Mouse (Mus musculus): ENCODE results near the gene Ntng2. TPM values are rescaled to one million over a fixed set of nuclear protein-coding genes. Genes with fewer than 3 reads are reported as not detected.
A peak's percentile ranks its signal among the peaks of the same experiment; 100 is the strongest.

Ntng2 gene
- polyA plus RNA-seq, 2 experiments from 2014 or later, result 3.8 to 5.7 TPM

DNA sequence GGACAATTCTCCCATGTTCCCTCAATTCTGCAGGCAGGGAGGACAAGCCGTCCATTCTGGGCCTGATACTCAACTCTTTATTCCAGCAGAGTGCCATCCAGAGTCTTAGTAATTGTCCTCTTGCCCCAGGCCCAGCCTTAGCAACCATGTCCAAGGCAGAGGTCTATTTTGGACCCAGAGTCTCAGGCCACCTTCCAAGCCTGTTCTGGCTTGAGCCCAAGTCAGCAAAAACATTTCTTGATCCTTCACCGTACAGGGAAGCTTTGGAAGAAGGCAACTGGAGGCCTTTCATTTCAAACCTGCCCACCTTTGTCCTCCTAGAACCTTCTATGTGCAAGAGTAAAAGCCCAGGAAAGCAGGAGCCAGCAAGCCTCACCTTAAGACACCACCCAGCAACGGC lies 17.8 kb downstream of the Ntng2 start:
- ATAC-seq, result no peak

DNA sequence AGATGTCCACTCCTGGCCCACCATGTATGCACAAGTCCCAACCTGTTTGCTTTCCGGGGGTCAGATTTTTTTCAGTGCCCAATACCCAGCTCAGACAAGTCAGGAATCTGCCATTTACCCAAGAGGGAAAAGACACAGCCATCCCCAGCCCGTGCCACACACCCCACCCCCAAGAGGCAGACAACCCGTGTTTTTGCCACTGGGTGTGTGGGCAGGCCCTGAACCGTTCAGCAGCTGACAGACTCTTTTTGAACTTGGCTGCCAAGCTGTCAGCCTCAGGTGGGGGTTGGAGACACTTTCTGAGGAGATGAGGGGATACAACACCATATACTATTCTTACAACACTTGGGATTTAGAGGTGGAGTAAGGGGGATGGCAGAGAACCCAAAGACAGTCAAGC lies 18.8 kb downstream of the Ntng2 start:
- no peak for ATAC-seq

DNA sequence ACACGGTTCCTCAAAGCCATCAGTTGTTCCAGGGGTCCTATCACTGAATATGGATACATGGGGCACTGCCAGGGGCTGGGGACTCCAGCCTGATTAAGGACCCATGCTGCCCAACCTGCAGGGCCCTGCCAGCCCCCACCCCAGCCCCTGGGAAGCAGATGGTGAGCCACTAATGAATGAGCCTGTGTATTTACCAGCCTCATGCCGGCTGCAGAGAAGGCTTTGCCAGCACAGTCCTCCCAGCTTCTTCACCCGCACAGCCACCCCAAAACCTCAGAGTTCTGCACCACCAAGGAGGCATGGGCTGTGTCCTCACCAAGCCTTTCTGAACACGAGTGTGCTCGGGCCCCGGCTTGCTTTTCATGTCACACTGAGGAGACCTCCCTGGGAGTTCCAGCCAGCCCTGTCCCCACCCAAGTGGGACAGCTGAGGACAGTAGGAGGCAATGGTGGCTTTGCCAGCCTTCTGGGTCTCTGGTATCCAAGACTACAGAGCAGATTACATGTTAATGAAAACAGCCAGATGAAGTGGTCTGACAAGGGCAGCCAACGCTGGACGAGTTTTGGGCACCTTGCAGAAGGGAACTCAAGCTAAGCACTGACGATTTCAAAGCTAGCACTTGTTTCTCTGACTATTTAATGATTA lies 22.5 kb downstream of the Ntng2 start:
- ATAC-seq, result no peak

DNA sequence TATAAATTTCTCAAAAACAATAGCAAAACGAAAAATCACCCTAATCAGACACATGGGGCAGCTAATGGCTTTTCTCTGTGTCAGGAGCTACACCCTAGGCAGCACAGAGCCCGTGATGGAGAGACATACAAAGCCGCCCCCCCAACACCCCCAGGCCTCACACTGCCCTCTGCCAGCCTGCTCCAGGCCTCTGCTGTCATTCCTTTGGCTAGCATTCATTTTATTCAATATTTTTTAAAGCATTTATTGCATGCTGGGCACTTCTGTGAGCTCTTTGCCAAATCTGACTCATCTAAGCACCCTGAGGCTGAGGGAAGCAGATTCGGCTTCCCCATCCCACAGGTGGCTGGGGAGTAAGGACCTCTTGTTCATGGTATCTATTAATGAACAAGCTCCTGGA lies 26.1 kb downstream of the Ntng2 start:
- ATAC-seq, result no peak

DNA sequence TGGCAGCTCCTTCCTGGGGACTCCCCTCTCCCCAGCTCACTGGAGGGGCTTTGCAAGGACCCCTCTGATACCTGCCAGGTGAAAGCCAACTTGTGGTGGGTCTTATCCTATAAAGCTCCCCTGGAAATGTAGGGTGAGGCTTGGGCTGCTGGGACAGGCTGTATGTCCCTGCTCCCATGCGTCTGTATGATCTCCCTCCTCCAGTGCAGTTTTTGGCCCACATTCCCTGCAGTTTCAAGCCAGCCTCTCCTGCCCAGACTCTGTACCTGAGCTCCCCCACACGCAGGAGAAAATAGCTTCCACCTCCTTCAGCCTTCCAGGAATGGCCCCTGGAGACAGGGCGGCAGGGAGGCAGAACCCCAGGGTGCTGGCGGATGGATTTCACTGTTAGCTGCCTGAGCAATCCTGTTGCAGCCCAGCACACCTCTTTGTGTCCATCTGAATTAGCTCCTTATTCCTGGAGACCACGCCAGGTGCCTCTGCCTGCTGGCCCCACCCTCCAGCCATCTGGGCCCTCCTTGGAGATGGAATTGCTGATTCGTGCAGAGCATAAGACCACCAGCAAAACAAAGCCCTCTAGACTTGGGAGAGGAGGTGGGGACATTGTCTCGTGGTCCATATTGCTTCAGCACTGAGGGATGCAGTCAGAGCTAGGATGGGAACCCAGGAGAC lies 29.1 kb downstream of the Ntng2 start:
- ATAC-seq, result no peak

DNA sequence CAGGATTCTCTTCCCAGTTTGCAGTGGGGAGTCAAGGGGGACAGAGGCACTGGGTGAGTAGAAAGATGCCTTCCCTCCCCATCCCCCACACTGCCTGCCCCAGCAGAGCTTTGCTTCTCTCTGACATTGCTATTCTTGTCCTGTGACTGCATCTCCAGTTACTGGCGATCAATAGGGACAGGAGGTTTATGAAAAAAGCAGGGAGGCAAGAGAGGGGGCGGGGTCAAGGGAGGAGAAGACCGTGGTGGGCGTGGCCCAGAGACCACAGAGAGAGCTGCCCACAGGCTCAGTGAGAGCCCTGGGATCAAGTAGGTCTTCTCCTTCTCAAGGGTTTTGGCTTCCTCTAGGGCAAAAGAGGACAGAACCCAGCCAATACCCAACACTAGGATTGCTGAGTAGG lies 30.5 kb downstream of the Ntng2 start:
- ATAC-seq, result no peak

DNA sequence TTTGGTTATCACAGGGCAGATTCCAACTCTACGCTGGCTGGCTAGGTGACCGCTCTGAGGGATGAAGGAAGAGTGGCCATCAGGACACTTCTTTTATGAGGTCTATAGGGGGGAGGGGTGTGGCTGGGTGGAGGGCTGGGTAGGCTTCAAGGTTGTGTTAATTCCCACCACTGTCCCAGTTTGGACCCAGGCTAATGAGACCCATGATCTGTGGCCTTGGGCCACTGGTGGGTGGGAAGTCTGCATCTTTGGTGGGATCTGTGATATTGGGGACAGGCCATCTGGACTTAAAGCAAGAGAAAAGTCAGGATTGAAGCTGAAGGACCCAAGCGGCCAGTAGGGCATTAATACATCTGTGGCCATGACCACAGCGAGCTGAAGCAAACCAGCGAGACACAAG lies 34.0 kb downstream of the Ntng2 start:
- no peak for ATAC-seq

DNA sequence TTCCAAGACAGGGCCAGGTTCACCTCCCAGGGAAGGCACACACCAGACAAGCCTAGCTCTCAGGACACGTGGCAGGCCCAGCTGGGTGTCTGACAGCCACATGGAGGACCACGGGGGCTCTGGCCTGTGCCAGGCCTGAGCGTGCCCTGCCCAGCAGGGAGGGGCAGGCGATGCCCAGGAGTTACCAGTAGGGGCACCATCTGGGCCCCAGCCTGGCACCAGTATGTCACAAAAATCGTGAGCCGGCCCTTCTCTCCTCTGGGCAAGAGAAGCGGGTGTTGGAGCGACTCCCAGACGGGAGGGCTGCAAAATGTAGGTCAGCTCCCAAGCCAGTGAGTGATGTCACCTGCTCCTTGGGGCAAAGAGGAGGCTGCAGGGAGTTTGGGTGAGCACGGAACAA lies 34.9 kb downstream of the Ntng2 start:
- ATAC-seq, result no peak

DNA sequence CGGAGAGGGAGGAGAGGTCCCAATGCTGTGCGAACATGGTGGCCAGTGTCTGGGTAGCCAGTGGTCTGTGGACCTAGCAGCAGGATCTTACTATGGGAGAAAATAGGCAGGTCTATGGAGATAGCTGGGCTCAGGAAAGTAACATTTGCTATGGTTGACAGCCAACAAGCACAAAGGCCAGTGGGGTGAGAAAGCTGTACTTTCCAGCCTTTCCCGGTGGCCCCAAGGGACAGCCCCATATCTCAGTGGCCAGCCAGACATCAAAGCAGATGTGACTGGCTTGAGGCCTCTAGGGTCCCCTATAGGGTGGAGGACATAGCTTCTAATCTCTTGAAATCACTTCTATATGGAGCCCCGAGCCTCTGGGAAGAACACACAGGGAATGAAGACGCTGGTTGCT lies 35.8 kb downstream of the Ntng2 start:
- no peak for ATAC-seq

DNA sequence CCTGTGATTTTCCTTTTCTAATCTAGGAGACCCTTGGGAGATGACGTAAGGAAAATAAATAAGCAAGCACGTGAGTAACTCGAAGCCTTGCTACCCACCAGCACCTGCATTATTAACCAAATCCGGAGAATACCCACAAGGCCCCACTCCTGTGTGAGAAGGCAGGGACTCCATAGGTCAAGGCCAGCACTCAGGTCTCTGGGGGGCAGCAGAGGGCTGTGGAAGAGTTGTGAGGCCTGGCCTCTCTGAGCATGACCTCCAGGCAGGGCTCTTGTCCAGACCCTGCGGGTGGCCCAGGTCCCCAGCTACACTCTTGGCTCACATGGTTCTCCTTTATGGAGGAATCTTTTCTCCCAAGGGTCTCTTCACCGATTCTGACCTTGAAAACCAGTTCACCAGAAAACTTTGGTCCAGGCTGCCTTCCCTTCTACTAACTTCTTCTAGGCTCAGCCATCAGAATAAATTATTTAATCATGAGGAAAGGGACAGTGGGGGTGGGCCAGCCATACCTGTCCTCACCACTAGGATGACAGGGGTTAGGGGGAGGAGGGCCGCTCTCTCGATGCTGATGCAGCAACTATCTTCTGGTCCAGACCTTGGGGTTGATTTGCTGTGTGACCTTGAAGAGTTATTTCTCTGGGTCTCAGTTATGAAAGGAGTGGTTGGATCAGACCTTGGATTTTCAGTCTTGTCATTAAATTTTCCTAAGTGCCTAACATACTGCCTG lies 36.4 kb downstream of the Ntng2 start:
- no peak for ATAC-seq

DNA sequence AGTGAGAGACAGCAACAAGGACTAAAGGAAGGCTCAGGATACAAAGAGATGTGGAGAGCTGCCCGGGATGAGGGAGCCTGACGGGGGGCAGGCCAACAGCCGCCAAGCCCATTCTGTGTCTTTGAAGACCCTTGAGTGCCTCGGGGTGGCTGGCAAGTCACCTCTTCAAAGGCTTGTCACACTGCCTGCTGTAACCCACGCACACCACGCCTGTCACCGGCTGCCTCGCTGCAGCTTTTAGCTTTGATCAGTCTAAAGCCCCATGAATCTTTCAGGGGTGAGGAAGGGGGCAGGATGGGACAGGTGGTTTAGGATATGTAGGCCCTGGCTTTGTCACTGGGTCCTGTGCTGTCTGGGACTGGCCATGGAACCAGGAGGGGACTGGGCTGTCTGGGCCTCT lies 46.6 kb downstream of the Ntng2 start:
- ATAC-seq, result no peak

DNA sequence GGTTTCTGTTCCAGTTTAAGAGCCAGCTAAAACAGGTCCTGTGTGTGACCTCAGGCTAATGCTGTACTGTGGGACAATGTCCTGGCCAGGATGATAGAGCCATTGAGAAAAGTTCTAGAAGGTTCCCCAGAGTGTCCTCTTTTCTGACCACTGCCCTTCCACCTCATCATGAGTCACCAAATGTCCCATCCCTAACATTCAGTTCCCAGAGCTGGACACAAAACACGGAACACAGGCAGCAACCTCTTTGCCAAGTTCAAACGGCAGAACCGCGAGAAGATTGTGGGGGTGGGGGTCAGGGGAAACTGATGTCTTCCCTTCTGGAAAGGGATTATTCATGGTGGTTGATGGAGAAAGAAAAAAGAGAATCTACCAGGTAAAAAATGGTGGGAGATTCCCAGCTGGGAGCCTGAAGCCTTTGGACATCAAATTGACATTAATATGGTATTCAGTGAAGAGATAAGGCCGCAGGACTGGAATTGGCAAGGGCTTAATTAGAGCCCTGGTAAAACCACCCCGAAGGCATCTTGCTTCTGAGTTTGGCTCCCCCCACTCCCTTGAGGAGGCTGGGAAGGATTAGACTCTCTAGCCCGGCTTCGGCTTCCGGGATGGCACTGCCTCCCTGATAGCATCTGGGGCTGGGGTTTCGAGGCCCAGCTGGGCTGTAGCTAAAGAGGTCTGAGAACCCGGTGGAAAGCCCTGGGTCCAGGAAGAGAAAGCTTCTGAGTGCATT lies 51.4 kb downstream of the Ntng2 start:
- no peak for ATAC-seq

DNA sequence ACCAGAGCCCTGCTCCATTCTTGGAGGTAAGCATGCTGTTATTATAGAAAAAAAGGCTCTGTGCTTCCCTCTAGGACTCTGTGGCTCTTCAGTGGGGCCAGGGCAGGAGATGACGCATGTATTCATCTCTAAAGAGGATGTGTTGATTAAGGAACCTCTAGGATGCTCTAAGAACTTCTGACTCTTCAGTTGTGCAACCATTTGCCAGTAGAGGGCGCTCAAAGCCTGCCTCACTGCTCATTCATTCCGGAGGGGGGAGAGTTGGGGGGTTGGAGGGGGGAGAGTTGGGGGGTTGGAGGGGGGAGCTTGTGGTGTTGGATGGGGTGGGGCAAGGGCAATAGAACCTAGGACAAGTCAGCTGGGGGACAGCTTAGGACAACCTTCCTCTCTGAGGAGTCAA lies 52.9 kb downstream of the Ntng2 start:
- peak; percentile 52 for ATAC-seq

DNA sequence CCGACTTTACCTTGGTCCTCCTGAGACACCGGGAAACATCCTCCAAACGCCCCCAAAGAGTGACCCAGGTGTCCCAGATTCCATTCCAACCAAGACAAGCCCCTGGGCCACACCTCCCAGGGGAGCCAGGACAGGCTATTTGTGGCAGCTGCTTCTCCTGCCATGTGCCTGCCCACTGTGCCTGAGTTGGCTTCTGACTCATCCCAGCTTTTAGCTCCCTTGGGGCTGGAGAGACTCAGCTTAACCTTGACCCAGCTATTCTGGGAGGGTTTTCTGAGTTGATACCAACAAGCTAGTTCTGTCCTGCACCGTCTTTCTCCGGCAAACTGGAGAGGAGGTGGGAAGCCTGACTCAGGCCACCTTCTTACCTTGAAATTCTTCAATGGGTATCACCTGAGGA lies 54.4 kb downstream of the Ntng2 start:
- no peak for ATAC-seq

DNA sequence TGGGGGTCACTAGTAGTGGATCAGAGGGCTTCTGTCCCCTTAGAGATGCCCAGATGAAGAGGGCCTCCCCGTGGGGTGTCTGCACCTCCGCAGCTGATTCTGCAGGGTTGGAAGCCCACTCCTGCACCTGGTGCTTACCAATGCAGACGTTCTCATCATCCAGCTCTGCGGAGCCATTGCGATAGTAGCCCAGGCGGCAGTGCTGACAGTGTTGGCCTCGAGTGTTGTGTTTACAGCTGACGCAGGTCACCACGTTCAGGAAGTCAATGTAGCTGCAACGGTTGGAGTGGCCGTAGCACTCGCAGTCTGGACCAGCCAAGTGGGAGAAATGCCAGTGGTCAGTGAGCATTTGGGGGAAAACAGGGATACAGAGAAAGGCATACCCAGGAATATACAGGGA lies 56.0 kb downstream of the Ntng2 start:
- no peak for ATAC-seq

DNA sequence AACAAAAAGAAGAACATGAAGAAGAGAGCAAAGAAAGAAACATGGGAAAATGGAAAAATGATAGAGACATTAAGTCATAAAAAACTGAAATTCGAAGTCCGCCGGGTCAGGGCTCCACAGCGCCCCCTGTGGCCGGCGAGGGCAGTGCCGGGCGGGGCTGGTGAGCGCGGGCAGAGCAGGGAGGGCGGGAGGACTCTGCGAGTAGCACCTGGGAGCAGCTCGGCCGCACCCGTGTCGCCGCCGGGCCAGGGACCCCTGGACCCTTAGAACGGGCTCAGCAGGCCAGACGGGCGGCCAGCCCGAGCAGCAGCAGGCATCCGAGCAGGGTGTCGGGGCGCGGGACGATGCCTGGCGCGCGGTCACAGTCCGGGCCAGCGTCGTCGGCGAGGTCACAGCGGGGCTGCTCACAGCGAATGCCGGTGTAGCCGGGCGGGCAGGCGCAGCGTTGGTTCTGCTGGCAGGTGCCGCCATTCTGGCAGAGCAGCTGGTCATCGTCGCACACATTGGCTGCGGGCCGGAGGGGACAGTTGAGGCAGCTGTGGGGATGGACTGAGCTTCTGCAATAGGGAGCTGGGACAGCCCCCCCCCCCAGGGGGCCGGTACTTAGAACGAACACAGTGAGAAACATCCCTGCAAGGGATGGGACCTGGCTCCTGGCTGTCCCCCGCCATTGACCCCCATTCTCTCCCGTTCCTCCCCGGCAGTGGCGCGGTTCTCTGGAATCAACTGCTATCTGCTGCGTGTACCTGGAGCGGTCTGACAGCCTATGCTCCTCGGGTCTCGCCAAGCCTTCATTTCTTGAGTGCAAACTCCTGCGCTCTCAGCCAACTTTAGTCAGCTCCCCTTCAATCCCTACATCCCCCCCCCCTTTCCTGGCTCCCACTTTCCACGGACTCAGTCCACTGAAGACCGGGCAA lies 58.0 kb downstream of the Ntng2 start:
- ATAC-seq, result peak; percentile 69

DNA sequence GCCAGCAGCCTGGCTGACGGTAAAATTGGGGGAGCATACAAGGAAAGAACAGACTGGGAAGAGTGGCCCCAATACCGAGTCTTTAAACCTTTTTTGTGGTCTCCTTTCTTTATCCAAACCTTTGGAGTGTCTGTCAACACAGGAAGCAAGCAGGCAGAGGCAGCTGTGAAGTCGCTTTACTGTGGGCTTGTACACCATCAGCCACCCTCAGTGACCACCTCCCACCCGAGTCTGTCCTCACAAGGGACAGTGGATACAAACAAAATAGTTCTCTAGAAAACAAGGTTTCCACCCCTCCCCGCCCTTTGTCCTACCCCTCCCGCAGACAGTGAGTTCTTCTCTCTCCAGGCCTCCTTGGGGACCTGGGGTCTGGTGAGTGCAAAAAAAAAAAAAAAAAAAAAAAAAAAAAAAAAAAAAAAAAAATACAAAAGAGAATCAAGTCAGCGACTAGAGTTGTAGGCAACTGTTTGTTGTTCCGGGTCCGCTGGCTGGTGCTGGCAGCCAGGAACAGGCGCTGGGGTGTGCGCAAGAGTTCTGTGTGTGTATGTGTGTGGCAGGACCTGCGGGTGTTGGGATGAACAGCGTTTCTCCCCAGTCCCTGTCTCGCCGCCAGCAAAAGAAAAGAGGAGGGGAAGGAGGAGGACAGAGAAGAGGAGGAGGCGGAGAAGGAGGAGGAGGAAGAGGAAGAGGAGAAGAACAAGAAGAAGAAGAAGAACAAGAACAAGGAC lies 58.8 kb downstream of the Ntng2 start:
- no peak for ATAC-seq

DNA sequence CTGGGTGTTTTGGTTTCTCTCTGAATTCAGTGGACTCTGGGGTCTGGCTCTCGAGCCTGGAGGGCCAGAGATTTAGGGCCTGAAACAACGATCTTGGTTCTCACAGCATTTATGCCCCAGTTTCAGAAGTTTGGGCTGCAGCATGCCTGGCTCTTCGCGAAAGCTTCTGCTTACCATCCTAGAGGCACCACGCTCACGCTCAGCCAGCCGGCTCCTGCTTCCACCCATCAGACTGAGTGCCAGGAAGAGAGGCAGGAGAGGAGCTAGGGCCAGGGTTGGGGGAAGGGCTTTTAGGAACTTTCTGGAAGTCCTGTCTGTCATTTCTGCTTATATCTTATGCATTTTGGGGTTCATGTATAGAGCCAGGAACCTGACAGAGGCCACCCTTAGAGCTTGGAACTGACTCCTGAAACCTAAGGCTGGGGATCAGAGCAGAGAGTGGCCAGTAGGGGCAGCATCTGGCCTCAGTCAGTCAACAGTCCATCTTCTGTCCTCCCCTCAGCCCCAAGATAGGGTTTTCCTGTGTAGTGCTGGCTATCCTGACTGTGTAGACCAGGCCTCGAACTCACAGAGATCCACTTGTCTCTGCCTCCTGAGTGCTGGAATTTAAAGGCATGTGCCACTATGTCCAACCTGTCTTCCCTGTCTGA lies 60.1 kb downstream of the Ntng2 start:
- ATAC-seq, result no peak

DNA sequence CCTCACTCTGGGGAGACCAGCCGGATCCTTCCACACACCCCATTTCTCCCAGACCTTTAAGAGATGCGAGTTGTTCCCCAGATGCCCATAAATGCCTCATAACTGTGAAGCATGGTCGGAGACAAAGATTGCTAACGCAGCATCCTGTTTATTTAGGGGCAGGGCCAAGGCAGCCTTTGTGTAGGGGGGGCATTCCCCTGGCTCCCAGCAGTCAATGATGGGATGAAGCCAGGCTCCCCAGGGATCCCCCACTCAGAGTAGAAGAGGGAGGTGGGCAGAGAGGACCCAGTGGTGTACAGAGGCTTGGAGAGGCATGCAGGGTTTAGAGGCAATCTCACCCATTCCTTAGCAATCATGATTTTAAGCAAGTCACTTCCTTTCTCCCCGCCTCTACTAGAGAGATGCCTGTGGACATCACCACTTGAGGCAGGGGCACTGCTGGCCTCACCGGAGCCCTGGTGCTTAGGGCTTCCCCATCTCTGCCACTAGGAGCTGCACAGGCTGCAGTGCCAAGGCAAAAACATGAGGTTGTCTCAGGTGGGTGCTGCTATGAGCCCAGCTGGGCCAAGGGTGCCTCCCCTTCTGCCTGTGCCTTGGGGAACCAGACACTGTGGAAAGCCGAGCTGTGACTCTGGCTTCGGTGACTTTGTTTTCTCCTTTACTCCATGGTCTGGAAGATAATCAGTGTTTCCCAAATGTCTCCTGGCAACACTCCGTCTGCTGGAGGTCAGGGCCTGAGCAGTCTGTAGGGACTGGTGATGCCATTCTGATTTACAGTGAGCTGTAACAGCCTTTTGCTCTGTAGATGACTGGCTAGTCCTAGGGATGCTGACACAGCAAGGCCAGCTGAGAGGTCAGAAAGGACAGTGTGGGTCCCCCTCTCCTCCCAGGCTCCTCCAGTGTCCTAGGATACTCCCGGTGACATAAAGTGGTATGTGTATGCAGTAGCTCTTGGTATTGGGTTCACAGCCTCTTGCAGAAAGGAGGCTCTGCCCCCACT lies 61.3 kb downstream of the Ntng2 start:
- ATAC-seq, result no peak

DNA sequence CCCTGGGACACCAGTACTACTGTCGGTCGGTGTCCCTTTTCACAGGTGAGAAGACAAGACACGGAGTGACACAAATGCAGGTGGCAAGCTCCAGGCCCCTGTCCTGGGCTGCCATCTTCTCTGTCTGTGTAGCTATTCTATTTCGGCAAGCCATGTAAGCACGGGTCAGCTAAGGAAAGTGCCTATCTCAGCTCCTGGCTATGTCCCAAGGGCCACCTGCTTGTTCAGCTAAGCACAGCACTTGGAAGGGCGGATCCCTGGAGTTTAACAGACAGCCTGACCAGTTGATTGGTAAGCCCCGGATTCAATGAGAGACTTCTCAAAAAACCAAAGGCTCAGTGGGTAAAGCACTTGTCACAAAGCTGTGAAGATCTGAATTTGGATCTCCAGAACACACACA lies 62.4 kb downstream of the Ntng2 start:
- no peak for ATAC-seq
